Mouse (Mus musculus) heart, postnatal 4 days (tissue): Measurements from ENCODE around the gene Ap5s1. TPM values are rescaled to one million over a fixed set of nuclear protein-coding genes. Genes with fewer than 3 reads are reported as not detected.

ENCODE experiments used
- DNase-seq: peaks from one replicate; pipeline ENCODE4 v3.0.0; 2021
- total RNA-seq, 2 experiments: library from RNA; stranded (reverse); gene quantifications; 2 replicates each; pipeline ENCODE4 v1.2.3; 2021

Ap5s1 gene
- total RNA-seq, 2 experiments from 2014 or later, result 32.6 to 42.4 TPM

- no peak for DNase-seq
These were observed 18.6 kb upstream of the Ap5s1 start for GRCm38 (mm10) chr2:131188311-131188710.

- DNase-seq, result no peak
These were observed 17.2 kb upstream of the Ap5s1 start for GRCm38 (mm10) chr2:131189521-131190309.

GRCm38 (mm10) chr2:131190344-131191004 is 16.4 kb upstream of the Ap5s1 start:
- no peak for DNase-seq

GRCm38 (mm10) chr2:131191005-131191390 is 15.9 kb upstream of the Ap5s1 start:
- DNase-seq, result no peak

DNA sequence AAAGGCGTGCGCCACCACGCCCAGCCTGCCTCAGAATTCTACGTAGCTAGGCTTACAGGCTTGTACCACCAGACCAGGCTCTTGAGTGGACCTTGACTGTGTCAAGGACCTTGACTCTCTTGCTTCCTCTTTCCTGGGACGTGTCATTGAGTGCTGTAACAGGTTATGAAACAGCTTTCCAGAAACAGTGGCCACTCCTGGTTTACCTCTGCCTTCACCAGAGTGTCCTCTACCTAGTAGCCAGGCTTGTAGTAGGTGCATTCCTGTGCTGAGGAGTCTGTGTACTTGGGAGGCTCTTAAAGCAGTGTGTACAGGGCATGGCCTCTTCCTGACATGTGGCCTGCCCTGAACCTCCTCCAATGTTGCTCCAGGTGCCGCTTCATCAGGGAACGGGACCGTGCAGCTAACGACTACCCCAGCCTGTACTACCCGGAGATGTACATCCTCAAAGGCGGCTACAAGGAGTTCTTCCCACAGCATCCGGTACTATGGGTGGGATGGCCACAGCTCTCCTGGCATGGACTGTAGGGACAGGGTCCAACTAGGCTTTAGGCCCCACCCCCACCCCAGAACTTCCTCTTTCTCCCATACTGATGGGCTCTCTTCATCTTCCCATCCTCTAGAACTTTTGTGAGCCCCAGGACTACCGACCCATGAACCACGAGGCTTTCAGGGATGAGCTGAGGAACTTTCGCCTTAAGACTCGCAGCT is 10.1 kb upstream of the Ap5s1 start:
- DNase-seq, result no peak

DNA sequence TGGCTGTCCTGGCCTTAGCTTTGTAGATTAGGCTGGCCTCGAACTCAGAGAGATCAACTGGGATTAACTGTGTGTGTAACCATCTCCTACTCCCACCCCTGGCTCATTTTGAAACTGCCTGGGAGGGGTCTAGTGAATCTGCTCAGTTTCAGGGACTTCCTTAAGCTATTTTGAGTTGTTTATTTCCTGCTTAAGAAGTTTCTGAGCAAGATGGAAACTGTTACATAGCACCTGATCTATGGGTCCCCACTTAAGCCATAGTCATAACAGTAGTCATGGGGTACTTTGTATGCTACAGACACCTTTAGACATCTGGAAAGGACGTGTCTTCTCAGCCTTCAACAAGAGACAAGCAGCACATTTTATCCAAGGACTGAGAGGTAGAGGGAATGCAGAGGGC is 6.2 kb upstream of the Ap5s1 start:
- no peak for DNase-seq

DNA sequence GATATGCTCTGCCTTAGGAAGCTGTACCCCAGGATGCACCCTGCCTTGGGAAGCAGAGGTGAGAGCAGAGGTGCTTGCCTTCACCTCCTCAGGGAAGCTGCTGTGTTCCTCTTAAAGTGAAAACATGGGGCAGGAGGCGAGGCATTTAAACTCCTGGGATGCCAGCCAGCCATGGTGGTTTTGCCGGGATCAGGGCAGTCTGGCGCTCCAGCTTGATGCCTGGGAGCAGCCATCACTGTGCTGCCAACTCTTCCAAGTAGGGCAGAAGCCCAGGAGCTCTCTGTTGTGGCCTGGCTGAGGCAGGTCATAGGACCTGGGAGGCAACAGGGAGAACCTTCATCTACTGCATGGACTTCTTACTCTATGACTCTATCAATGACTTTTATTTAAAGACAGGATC is 5.6 kb upstream of the Ap5s1 start:
- DNase-seq, result no peak

- no peak for DNase-seq
These were observed 3.0 kb upstream of the Ap5s1 start for GRCm38 (mm10) chr2:131203816-131204409.

- DNase-seq, result peak; percentile 96
These were observed 2.4 kb upstream of the Ap5s1 start for GRCm38 (mm10) chr2:131204410-131204981.

DNA sequence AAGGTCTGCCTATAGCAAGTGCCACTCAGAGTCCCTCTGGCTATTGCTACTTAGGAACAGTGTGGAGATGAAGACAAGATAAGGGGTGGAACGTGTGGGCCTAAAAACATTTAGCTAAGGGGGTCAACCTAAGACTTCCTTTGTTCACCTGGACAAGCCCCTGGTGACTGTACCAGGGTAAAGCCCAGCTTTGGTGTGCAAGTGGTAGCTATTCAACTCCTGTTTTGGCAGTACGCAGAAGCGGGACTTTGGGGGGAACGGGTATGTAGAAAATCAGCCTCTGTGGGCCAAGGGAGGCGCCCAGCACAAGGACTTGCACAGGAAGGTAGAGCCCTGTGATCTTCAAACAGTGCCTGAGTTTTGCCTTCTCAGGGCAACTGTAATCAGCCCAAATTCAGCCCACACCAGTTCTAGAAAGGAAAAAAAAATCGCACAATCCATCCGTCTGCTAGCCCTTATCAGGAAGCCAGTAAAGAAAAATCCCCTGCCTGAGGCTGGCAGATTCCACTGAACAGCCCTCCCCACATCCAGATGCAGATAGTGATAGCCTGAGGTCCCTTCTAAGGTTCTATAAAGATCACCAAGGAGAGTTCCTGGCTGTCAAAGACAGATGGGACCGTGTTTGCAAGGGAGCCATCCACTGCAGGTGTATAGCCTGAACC is 1.2 kb upstream of the Ap5s1 start:
- DNase-seq, result no peak

- DNase-seq, result no peak
These were observed 1.5 kb downstream of the Ap5s1 start for GRCm38 (mm10) chr2:131208356-131208755.

DNA sequence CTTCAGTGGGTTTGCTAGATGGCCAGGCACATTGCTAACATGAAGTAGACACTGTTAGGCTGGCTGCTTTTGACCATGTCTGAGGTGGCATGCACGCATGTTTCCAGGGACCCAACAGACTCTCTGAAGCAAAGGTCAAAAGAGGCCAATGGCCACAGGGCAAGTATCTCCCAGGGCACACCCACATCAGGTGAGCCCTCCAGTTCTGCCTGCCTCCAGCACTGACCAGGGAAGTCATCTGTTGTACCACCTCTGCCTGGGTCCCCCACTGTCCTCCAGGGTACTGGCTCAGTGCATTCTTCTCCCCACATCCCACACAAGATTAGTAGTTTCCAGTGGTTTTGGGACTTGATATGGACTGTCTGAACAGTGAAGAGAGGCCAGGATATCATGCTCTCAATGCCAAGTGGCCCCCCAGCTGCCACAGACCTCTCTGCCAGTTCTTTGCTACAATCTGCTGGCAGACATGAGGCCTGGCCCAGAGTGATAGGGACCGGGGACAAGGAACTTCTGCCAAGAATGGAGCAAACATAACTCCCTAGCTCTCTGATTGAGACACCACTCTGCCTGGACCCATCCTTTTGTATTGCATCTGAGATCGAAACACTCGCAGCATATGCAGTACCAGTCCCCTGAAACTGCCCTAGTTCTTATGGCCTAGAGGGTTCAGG is 2.4 kb downstream of the Ap5s1 start:
- peak; percentile 35 for DNase-seq

GRCm38 (mm10) chr2:131209969-131210792 is 3.3 kb downstream of the Ap5s1 start:
- DNase-seq, result peak; percentile 96

DNA sequence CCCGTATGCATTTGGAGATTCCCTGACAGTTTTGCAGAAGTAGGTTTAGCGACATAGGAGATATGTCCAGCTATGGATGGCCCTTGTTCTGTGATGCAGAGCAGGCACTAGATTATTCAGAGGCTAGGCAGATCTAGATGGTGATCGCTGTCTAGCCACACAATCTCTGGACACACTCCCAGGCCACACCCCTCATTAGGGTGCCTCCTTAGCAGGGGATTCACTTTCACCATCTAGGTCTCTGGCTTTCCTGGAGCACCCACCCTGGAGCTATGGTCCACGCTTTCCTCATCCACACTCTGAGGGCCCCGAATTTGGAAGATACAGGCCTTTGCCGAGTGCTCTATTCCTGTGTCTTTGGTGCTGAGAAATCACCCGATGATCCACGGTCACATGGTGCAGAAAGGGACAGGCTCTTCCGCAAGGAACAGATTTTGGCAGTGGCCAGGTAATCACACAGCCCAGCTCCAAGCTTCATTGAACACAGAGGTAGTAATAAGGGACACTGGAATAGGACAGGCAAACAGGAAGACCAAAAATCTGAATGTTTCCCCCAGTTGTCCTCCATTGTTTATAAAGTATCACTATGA is 4.2 kb downstream of the Ap5s1 start:
- peak; percentile 29 for DNase-seq

- no peak for DNase-seq
These were observed 6.9 kb downstream of the Ap5s1 start for GRCm38 (mm10) chr2:131213773-131214172.

DNA sequence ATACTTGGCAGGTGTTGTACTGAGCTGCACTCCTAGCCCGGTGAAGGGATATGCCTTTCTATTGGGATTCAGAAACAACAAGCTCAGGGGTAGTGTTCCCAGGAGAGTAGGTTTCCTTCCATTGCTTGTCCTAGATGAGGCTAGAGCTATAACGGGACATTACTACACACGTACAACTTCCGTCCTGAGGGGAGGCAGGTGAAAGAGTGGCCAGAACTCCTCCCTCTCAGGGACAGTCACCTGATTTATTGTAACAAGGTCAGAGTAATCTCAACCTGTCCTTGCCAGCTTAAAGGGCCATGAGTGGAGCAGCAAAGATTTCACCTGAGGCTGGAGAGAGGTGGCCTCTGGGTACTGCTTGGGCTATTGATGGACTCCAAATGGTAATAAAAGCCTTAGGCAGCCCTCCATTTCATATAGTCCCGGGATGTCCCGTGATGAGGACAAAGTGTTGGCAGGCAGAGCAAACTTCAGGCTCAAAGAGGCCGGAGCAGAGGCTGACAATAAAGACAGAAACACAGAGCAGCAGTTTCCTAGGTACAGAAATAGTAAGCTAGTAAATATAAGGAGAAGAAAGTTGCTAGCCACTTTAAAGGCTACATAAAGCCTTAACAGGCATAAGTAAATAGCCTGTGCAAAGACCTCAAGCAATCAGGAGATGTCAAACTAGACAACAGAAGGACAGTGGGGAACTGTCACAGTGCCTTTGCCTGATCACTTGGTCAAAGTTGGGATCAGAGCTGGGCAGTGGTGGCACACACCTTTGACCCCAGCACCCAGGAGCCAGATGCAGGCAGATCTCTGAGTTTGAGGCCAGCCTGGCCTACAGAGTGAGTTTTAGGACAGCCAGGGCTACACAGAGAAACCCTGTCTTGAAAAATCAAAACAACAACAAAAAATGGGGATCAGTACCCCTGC is 9.3 kb downstream of the Ap5s1 start:
- DNase-seq, result peak; percentile 54

- DNase-seq, result no peak
These were observed 13.2 kb downstream of the Ap5s1 start for GRCm38 (mm10) chr2:131220030-131220429.

GRCm38 (mm10) chr2:131221853-131222515 is 15.1 kb downstream of the Ap5s1 start:
- DNase-seq, result no peak
